Mouse (Mus musculus): ENCODE measurements at regions not wholly inside any gene's neighbourhood (a gene's known extent, or its start where the extent isn't known, plus 50 kb on each side); places are given as distances from the start of the nearest gene placed in this dataset.

DNA sequence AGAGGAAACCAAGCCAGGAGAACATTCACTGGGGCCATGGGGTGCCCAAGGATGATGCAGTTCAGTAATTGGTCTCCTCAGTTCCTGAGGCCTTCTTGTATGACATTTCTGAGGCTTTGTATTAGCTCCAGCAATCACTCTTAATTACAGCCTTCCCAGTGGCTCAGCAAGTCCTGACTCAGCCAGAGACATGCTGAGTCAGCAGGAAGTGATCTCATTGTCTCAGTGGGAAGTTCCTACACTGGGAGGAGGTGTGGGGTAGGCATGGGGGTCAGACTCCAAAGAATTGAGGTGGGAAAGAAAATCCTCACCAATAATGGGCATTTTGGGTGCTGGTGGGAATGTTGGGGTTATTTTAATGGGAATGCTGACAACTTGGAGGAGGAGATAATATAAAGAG lies 516.5 kb upstream of the Id2 start:
- ATAC-seq (ENCODE audit: low FRiP score, low TSS enrichment), result no peak
- Histone ChIP-seq H3K4me1 (ENCODE audit: control insufficient read depth, insufficient read depth, low read length) (no peaks in the 10 kb centered on the region), H3K4me3 (ENCODE audit: low read length) (no peak overlapping the region), H3K9me3 (ENCODE audit: control insufficient read depth, low read length) (no peaks in the 10 kb centered on the region), H3K9ac (ENCODE audit: low read depth, low read length) (no peak overlapping the region), H3K4me2 (replicated peaks; ENCODE audit: low read depth, low read length) (no peak overlapping the region), H3K27me3 (ENCODE audit: control insufficient read depth, insufficient read depth, low read length) (no peaks in the 10 kb centered on the region), H3K27ac (ENCODE audit: low read depth, low read length) (no peak overlapping the region), H3K36me3 (ENCODE audit: control insufficient read depth, insufficient read depth, low read length) (no peaks in the 10 kb centered on the region)

DNA sequence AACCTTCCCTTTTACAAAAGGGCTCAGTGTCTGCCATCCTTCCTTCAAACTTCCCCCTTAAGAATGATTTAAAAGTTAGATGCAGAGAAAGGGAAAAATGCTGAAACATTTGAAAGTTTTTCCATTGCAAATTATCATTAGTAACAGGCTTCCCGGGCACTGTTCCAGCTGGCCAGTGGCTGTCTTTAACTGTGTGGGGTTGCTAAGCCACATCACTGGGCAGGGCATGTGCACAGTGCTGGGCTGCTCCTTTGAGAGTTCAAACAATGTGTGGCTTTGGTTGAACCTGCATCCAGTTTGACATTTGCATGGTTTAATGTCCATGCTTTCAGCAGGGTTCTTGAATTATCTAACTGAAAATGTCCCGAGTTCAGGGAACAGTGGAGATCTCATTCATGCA lies 512.1 kb upstream of the Id2 start:
- ATAC-seq (ENCODE audit: low FRiP score, low TSS enrichment), result no peak
- WGBS, result 52% methylated on average over 2 of the region's 2 CpGs
- H3K4me2 ChIP-seq (replicated peaks; ENCODE audit: low read depth, low read length), result no peak overlapping the region

DNA sequence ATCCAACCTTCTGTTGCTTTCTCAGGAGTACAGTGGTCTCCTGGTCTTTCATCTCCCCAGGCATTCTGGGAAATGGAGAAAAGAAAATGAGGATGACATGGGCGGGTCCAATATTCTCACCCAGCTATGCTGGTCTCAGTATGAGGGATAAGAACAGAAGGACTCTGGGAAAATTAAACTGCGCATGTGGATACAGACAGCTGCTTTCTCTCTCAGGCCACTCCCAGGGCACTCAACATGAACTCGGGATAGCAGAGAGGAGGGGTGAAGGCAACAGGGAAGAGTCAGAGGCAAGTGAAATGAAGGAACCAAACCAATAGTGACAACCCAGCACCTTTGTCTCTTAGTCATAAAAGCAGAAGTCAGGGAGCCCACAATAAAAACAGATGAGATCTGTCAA lies 508.5 kb upstream of the Id2 start:
- Histone ChIP-seq H3K9me3 (ENCODE audit: control insufficient read depth, low read length) (no peaks in the 10 kb centered on the region), H3K27ac (ENCODE audit: low read depth, low read length) (no peak overlapping the region), H3K36me3 (ENCODE audit: control insufficient read depth, insufficient read depth, low read length) (no peaks in the 10 kb centered on the region), H3K4me2 (replicated peaks; ENCODE audit: low read depth, low read length) (no peak overlapping the region), H3K4me1 (ENCODE audit: control insufficient read depth, insufficient read depth, low read length) (0 out of 2 replicates have a peak, but pooled peaks cover 3% of the 10 kb centered on the region), H3K9ac (ENCODE audit: low read depth, low read length) (no peak overlapping the region), H3K27me3 (ENCODE audit: control insufficient read depth, insufficient read depth, low read length) (no peaks in the 10 kb centered on the region), H3K4me3 (ENCODE audit: low read length) (no peak overlapping the region)
- ATAC-seq (ENCODE audit: low FRiP score, low TSS enrichment), result no peak
- WGBS, result 65% methylated on average over 3 of the region's 3 CpGs

More for the DNA sequence above, 512.1 kb upstream of the Id2 start:
- Histone ChIP-seq H3K9me3 (ENCODE audit: control insufficient read depth, low read length) (no peaks in the 10 kb centered on the region), H3K27ac (ENCODE audit: low read depth, low read length) (no peak overlapping the region), H3K27me3 (ENCODE audit: control insufficient read depth, insufficient read depth, low read length) (no peaks in the 10 kb centered on the region), H3K4me1 (ENCODE audit: control insufficient read depth, insufficient read depth, low read length) (0 out of 2 replicates have a peak, but pooled peaks cover 3% of the 10 kb centered on the region), H3K9ac (ENCODE audit: low read depth, low read length) (no peak overlapping the region), H3K4me3 (ENCODE audit: low read length) (no peak overlapping the region), H3K36me3 (ENCODE audit: control insufficient read depth, insufficient read depth, low read length) (no peaks in the 10 kb centered on the region)

DNA sequence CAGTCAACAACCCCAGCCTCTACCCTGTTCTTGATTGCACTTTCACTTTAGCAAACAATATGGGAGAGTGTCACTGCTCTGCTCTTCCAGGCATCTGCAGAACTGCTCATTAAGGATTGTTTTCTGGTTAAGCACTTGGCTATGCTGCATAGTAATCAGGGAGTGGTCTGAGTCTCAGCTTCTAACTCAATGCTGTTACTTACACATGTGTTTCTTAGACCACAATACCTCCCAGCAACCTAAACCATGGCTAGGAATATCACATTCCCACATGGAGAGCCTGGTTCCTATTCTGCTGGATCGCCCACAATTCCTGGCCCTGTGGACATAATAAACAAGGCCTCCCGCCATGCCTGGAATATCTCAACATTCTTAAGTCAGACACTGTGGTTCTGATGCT lies 493.3 kb upstream of the Id2 start:
- Histone ChIP-seq H3K9ac (ENCODE audit: low read depth, low read length) (no peak overlapping the region), H3K4me3 (ENCODE audit: low read length) (no peak overlapping the region), H3K27me3 (ENCODE audit: control insufficient read depth, insufficient read depth, low read length) (no peaks in the 10 kb centered on the region), H3K36me3 (ENCODE audit: control insufficient read depth, insufficient read depth, low read length) (no peaks in the 10 kb centered on the region), H3K27ac (ENCODE audit: low read depth, low read length) (no peak overlapping the region), H3K4me2 (replicated peaks; ENCODE audit: low read depth, low read length) (no peak overlapping the region), H3K4me1 (ENCODE audit: control insufficient read depth, insufficient read depth, low read length) (no peaks in the 10 kb centered on the region), H3K9me3 (ENCODE audit: control insufficient read depth, low read length) (peaks cover under 1% of the 10 kb centered on the region; the same call in 1 of the 2 replicates)
- 91% methylated on average over 2 of the region's 2 CpGs for WGBS
- ATAC-seq (ENCODE audit: low FRiP score, low TSS enrichment), result no peak

DNA sequence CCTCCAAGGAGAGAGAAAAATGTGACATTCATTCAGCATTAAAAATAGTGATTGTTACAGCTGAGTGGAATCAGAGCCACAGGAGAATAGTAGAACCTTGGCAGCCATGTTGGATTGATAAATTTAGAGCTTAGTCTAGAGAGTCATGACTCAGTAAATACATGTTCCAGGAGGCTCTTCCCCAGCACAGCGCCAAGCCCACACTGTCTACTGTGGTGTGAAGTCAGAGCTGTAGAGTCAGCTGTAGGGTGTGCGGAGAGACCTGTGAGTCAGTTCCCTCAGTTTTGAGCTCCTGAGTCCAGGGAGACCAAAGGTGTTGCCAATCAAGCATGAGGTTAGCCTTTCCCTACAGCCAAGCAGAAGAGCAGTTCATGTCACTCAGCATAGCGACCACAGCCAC lies 488.8 kb upstream of the Id2 start:
- H3K36me3 ChIP-seq (ENCODE audit: control insufficient read depth, insufficient read depth, low read length), result no peaks in the 10 kb centered on the region

DNA sequence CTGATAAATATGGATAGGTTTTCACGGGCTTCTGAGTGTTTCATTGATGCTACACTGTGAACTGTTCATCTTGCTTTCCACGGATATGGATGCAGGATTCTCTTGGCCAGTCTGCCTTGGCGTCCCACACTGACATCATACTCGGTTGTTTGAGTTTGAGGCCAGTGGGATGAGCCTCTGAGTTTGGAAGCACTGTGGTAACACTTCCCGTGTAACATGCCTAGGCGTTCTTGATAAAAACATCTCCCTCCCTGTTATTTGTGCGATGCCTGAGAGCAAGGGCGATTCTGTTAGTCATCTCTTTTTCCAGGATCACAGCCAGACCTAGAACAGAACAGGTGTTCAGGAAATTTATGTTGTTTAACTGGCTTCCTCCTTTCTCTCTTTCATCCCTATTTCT lies 482.5 kb upstream of the Id2 start:
- 82% methylated on average over 8 of the region's 8 CpGs for WGBS
- ATAC-seq (ENCODE audit: low FRiP score, low TSS enrichment), result no peak
- H3K27me3 ChIP-seq (ENCODE audit: control insufficient read depth, insufficient read depth, low read length), result no peaks in the 10 kb centered on the region

More for the DNA sequence above, 488.8 kb upstream of the Id2 start:
- 92% methylated on average over 3 of the region's 3 CpGs for WGBS
- Histone ChIP-seq H3K27me3 (ENCODE audit: control insufficient read depth, insufficient read depth, low read length) (no peaks in the 10 kb centered on the region), H3K4me3 (ENCODE audit: low read length) (no peak overlapping the region), H3K4me1 (ENCODE audit: control insufficient read depth, insufficient read depth, low read length) (no peaks in the 10 kb centered on the region), H3K27ac (ENCODE audit: low read depth, low read length) (no peak overlapping the region), H3K4me2 (replicated peaks; ENCODE audit: low read depth, low read length) (no peak overlapping the region), H3K9ac (ENCODE audit: low read depth, low read length) (no peak overlapping the region), H3K9me3 (ENCODE audit: control insufficient read depth, low read length) (no peaks in the 10 kb centered on the region)
- no peak for ATAC-seq (ENCODE audit: low FRiP score, low TSS enrichment)

DNA sequence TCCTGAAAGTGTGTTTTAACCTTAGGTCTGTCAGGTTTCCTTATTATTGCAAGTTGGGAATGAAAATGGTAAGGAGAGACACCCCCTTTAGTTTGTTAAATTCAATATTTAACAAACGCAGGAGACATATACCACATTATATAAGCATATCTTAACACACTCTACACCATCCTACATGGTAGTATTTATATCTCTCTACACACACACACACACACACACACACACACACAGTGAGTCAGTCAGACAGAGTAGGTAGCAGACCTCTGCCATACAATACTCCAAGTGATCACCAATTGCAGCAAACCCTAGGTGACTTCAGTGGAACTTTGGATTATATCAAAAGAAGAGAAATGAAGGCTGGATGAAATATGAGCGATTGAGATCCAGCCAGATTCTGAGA lies 468.2 kb upstream of the Id2 start:
- H3K4me2 ChIP-seq (replicated peaks; ENCODE audit: low read depth, low read length), result no peak overlapping the region
- H3K36me3 ChIP-seq (ENCODE audit: control insufficient read depth, insufficient read depth, low read length), result no peaks in the 10 kb centered on the region
- 86% methylated on average over 2 of the region's 2 CpGs for WGBS
- H3K4me1 ChIP-seq (ENCODE audit: control insufficient read depth, insufficient read depth, low read length), result no peaks in the 10 kb centered on the region
- H3K9ac ChIP-seq (ENCODE audit: low read depth, low read length), result no peak overlapping the region
- ATAC-seq (ENCODE audit: low FRiP score, low TSS enrichment), result no peak
- H3K9me3 ChIP-seq (ENCODE audit: control insufficient read depth, low read length), result no peaks in the 10 kb centered on the region
- no peaks in the 10 kb centered on the region for H3K27me3 ChIP-seq (ENCODE audit: control insufficient read depth, insufficient read depth, low read length)
- no peak overlapping the region for H3K4me3 ChIP-seq (ENCODE audit: low read length)
- no peak overlapping the region for H3K27ac ChIP-seq (ENCODE audit: low read depth, low read length)

More for the DNA sequence above, 482.5 kb upstream of the Id2 start:
- Histone ChIP-seq H3K27ac (ENCODE audit: low read depth, low read length) (no peak overlapping the region), H3K9ac (ENCODE audit: low read depth, low read length) (no peak overlapping the region), H3K9me3 (ENCODE audit: control insufficient read depth, low read length) (no peaks in the 10 kb centered on the region), H3K36me3 (ENCODE audit: control insufficient read depth, insufficient read depth, low read length) (no peaks in the 10 kb centered on the region), H3K4me2 (replicated peaks; ENCODE audit: low read depth, low read length) (no peak overlapping the region), H3K4me3 (ENCODE audit: low read length) (no peak overlapping the region), H3K4me1 (ENCODE audit: control insufficient read depth, insufficient read depth, low read length) (no peaks in the 10 kb centered on the region)

DNA sequence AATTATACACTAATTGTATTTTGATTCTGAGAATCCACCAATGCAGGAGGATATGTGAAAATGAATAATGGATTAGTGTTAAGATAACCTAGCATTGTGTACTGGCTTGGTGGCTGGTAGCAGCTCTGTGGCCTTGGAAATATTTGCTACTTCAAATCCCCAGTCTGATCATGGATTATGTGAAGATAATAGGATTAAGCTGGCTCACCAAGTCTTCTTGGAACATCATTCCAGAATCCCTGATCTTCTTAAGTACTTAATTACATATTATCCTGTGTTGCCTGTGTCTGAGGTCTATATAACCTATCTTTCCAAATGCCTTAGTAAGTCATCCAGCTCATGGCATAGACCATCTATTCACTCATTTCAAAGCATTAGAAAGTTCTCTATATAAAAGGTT lies 462.7 kb upstream of the Id2 start:
- no peak for ATAC-seq (ENCODE audit: low FRiP score, low TSS enrichment)
- H3K9ac ChIP-seq (ENCODE audit: low read depth, low read length), result no peak overlapping the region
- H3K36me3 ChIP-seq (ENCODE audit: control insufficient read depth, insufficient read depth, low read length), result no peaks in the 10 kb centered on the region
- no peak overlapping the region for H3K4me2 ChIP-seq (replicated peaks; ENCODE audit: low read depth, low read length)
- H3K27me3 ChIP-seq (ENCODE audit: control insufficient read depth, insufficient read depth, low read length), result no peaks in the 10 kb centered on the region
- H3K4me3 ChIP-seq (ENCODE audit: low read length), result no peak overlapping the region
- H3K4me1 ChIP-seq (ENCODE audit: control insufficient read depth, insufficient read depth, low read length), result no peaks in the 10 kb centered on the region
- H3K27ac ChIP-seq (ENCODE audit: low read depth, low read length), result no peak overlapping the region
- no peaks in the 10 kb centered on the region for H3K9me3 ChIP-seq (ENCODE audit: control insufficient read depth, low read length)

DNA sequence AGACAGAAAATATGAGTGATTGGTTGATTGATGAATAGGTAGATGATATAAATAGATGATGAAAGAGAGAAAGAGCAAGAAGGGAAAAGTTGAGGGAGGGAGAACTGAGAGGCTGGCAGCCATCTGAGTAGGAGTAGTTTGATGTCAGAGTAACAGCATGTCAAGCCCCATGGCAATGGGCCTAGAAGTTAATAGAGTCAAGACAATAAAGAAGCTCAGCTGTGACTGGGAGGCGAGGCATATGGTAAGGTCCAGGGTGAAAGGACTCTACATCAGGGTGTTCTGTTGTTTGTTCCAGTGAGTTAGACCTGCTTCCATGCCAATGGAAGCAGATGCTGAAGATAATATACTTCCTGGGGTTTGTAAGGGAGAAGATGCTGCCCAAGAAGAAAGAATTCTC lies 456.7 kb upstream of the Id2 start:
- no peaks in the 10 kb centered on the region for H3K36me3 ChIP-seq (ENCODE audit: control insufficient read depth, insufficient read depth, low read length)
- H3K4me2 ChIP-seq (replicated peaks; ENCODE audit: low read depth, low read length), result no peak overlapping the region
- H3K27ac ChIP-seq (ENCODE audit: low read depth, low read length), result no peak overlapping the region
- H3K4me3 ChIP-seq (ENCODE audit: low read length), result no peak overlapping the region
- no peaks in the 10 kb centered on the region for H3K4me1 ChIP-seq (ENCODE audit: control insufficient read depth, insufficient read depth, low read length)
- H3K27me3 ChIP-seq (ENCODE audit: control insufficient read depth, insufficient read depth, low read length), result no peaks in the 10 kb centered on the region
- no peak overlapping the region for H3K9ac ChIP-seq (ENCODE audit: low read depth, low read length)
- 71% methylated on average over 1 of the region's 1 CpGs for WGBS
- no peaks in the 10 kb centered on the region for H3K9me3 ChIP-seq (ENCODE audit: control insufficient read depth, low read length)
- ATAC-seq (ENCODE audit: low FRiP score, low TSS enrichment), result no peak

DNA sequence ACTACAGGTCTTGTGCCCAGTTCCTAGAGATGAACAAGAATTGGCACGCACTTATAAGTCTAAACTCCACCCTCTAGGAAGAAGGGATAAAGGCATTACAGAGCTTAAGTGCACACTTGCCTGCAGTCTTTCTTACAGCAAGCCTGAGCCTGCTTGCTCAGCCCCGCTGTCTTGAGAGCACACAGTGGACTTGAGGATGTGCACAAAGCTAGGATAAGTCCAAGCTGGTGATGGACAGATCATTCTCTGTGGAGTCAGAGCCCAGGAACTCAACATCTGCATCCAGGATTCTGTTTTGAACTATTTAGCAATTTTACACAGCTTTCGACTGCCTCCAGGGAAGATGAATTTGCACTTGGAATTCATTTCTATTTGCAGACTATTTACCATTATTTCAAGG lies 452.8 kb upstream of the Id2 start:
- 93% methylated on average over 3 of the region's 3 CpGs for WGBS
- no peaks in the 10 kb centered on the region for H3K4me1 ChIP-seq (ENCODE audit: control insufficient read depth, insufficient read depth, low read length)
- no peaks in the 10 kb centered on the region for H3K9me3 ChIP-seq (ENCODE audit: control insufficient read depth, low read length)
- no peak overlapping the region for H3K27ac ChIP-seq (ENCODE audit: low read depth, low read length)
- H3K4me2 ChIP-seq (replicated peaks; ENCODE audit: low read depth, low read length), result no peak overlapping the region
- no peaks in the 10 kb centered on the region for H3K27me3 ChIP-seq (ENCODE audit: control insufficient read depth, insufficient read depth, low read length)
- ATAC-seq (ENCODE audit: low FRiP score, low TSS enrichment), result no peak
- H3K9ac ChIP-seq (ENCODE audit: low read depth, low read length), result no peak overlapping the region
- no peak overlapping the region for H3K4me3 ChIP-seq (ENCODE audit: low read length)
- H3K36me3 ChIP-seq (ENCODE audit: control insufficient read depth, insufficient read depth, low read length), result no peaks in the 10 kb centered on the region
